Mouse (Mus musculus) hematopoietic multipotent progenitor cell, adult 10-12 weeks (in vitro differentiated cells): ENCODE data around the gene Cox7a2l. TPM values are rescaled to one million over a fixed set of nuclear protein-coding genes. Genes with fewer than 3 reads are reported as not detected.

ENCODE experiments used
- polyA plus RNA-seq: library from polyadenylated mRNA; stranded (reverse); fragments of >175 nt; gene quantifications from 2 replicates; pipeline ENCODE4 v1.2.3, GENCODE M21; 2012; ENCODE audit warnings: low replicate concordance

The Cox7a2l gene
- polyA plus RNA-seq: 44.7 and 322 TPM in 2 replicates

GRCm38 (mm10) chr17:83517280-83518015, at the start of gene Cox7a2l:
Gene Cox7a2l, minus strand, starts transcription at chr17:83517330.

Other genes starting within 250 kb of the Cox7a2l start
- gene Eml4, start 166.4 kb downstream of the Cox7a2l start, polyA plus RNA-seq: 9.0 and 9.7 TPM in 2 replicates
- gene Kcng3, start 114.6 kb upstream of the Cox7a2l start, polyA plus RNA-seq: 0.04 and 0.20 TPM in 2 replicates
- gene Mta3, start 188.8 kb upstream of the Cox7a2l start, polyA plus RNA-seq: 100 and 145 TPM in 2 replicates